Mouse (Mus musculus) right cerebral cortex, adult 2 months (tissue): ENCODE data around the gene Gm28230.

Source experiments
- DNase-seq, 2 experiments: peaks; one replicate each; pipeline ENCODE4 v3.0.0; 2021 to 2022; ENCODE audit warnings: low spot score in 2 of 2

The Gm28230 gene

DNA sequence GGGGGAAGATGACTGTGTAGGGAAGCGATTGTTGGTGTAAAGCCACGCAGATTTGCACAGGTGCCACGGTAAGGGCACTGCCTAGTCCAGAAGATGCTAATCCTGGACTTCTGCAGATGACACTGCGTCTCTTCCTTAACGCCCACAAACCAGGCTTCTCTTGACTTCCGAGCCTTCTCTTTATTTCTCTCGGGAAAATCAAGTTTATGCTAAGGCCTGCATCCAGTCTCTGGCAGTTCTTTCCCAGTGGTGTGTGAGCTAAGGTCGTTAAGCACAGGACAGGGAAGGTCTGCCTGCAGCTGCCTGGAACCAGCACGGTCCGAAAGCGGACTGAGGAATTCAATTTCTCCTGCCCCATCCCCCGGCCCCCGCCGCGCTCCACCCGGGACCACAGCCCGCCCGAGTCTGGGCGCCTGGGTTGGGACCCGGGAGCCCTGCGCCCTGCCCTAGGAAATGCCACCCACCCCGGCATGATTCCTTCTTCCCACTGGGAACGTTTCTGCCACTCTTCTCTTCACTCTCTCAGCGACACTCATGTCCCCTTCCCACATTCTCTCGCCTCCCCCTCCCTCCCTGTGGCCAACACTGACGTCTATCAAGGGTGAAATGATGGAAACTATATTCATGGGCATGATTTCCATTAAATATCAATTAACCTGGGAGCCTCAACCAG, 22.7 kb upstream of the Gm28230 start:
- DNase-seq = no peak

- DNase-seq = no peak
Measured at GRCm38 (mm10) chr2:74704393-74704998, 22.0 kb upstream of the Gm28230 start, which contains the start of gene Hoxd8. Gene Hoxd8, plus strand, starts transcription at chr2:74704615.

DNA sequence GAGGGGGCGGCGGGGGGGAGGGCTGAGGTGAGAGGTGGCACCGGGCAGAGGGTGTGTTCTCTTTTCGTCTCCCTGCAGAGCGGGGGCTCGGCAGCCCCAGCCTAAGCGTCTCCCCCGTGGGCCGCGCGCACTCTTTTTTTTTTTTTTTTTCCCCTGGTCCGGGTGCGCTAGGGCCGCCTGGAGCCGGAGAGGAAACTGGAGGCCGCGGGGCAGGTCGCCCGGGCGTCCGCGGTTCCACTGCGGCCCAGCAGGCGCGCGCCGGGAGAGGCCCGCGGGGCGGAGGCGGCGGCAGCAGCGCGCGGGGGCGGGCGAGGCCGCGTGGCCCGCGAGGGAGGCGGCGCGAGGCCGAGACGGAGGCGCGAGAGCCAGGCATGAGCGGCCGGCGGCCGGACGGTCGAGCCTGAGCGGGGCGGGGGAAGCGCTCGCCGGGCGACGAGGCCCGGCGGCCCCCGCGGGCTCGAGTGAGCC, 21.5 kb upstream of the Gm28230 start:
- DNase-seq = no peak

DNA sequence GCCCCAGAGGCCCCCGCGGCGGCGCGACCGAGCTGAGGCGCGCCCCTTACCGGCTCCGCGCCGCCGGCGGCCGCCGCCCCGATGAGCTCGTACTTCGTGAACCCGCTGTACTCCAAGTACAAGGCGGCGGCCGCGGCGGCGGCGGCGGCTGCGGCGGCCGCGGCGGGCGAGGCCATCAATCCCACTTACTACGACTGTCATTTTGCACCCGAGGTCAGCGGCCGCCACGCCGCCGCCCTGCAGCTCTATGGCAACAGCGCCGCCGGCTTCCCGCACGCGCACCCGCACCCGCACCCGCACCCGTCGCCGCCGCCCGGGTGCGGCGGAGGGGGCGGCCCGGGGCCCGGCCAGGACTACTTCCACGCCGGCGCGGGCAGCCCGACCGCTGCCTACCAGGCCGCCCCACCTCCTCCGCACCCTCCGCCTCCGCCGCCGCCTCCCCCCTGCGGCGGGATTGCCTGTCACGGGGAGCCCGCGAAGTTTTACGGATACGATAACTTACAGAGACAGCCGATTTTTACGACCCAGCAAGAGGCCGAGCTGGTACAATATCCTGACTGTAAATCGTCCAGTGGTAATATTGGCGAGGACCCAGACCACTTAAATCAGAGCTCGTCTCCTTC, 20.9 kb upstream of the Gm28230 start:
- DNase-seq = no peak

DNA sequence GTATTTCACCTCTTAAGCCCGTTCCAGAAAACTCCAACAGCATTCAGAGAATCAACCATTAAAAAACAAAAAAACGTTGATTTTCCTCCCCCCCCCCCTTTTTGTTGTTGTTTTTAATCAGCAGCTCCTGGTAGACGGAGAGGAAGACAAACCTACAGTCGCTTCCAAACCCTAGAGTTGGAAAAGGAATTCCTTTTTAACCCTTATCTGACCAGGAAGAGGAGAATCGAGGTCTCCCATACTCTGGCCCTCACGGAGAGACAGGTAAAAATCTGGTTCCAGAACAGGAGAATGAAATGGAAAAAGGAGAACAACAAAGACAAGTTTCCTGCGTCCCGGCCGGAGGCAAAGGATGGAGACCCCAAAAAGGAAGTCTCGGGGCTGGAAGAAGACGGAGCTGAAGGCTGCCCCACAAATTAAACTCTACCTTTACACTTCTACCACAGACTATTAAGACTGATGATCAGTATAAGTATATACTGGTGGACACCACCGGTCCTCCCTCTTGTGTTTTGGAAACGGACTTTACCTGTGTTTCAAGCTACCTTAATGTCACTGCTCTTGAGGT, 20.1 kb upstream of the Gm28230 start:
- DNase-seq = no peak

DNA sequence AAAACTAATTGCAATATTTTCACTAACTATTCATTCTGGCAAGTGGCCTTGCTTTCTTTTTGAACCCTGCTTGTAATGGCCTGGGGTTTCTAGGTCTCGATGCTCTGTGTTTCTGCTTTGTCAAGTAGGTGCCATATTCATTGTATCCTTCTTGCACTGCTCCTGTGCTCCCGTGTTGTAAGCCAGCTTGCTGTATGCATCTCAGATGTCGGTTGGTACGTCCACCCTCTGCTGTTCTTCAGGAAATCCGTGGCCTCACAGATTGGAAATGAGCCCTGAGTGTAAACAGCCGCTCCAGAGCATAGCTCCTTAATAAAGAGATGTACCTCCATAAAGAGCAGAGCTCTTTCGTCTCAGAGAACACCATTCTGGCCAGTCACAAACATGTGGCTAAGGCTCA, 18.9 kb upstream of the Gm28230 start:
- DNase-seq = no peak

- DNase-seq = no peak
Measured at GRCm38 (mm10) chr2:74708676-74709075, 17.9 kb upstream of the Gm28230 start.

DNA sequence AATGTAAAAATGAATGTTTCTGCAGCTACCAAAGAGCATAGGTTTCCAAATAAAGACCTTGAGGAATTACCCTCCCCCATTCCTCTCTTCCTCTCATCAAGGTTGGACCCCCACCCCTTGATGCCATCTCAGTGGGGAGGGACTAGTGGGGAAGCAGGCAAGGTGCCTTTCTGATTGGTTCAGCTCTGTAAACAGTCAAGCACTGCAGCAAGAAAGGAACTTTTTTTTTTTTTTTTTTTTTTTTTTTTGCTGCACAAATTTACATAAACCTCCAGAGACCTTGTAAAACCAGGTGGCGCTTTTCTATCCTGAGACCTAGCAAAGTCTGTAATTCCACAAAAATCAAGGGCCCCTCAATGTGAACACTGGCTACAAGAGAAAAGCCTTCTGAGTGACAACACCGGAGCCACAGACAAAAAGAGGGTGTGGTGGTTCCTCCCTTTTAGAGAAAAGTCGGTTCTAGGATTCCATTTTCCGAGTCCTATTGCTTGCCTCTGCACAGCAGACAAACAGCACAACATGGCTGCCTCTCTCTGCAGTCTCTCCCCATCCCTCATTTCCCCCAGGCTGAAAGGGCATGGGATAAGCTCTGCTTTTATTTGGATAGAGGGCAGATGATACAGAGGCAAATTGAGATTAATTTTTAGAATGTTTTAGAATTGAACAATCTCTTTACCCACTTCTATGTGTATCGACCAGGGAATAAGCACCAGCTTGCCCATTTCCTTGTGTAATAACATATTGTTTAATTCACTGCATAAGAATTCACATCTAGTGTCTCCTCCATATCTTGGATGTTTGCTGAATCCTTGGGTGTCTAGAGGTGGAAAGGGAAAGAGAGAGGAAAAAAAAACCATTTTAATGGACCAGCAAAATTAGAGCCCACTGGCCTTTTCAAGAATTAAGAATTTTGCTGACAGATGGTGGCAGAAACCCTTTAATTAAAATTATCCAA, 16.8 kb upstream of the Gm28230 start:
- DNase-seq = no peak

DNA sequence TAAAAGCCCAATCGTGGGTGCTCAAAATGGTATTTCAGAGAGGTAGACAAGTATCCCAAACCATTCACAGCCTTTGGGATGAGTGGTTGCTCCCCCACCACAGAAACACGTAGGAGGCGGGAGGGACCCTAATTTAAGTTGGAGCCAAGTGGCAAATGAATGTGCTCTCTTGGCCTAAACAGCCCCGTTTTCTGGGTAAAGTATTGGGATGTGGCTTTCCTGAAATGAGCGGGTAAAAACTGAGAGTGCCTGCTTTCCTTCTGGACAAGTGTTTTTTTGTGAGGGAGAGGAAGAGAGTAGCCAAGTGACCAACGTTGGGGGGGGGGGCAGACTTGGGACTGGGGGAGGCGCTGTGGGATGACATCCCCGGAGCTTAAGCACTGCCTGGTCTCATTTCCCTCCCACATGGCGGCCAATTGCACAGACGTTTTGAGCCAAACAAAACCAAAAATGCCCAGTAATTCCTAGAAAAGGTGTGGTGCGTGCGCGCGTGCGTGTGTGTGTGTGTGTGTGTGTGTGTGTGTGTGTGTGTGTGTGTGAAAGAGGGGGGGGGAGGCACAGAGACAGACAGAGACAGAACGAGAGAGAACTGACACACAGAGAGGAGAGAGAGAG, 15.5 kb upstream of the Gm28230 start:
- DNase-seq = no peak

GRCm38 (mm10) chr2:74711721-74712621, 14.6 kb upstream of the Gm28230 start, which contains the start of the genes Hoxd3 and Hoxd4:
Gene Hoxd3, plus strand, starts transcription at chr2:74711927.
Gene Hoxd4, plus strand, starts transcription at chr2:74711929.
- DNase-seq = no peak

GRCm38 (mm10) chr2:74713239-74714150, 13.0 kb upstream of the Gm28230 start:
- DNase-seq = no peak

DNA sequence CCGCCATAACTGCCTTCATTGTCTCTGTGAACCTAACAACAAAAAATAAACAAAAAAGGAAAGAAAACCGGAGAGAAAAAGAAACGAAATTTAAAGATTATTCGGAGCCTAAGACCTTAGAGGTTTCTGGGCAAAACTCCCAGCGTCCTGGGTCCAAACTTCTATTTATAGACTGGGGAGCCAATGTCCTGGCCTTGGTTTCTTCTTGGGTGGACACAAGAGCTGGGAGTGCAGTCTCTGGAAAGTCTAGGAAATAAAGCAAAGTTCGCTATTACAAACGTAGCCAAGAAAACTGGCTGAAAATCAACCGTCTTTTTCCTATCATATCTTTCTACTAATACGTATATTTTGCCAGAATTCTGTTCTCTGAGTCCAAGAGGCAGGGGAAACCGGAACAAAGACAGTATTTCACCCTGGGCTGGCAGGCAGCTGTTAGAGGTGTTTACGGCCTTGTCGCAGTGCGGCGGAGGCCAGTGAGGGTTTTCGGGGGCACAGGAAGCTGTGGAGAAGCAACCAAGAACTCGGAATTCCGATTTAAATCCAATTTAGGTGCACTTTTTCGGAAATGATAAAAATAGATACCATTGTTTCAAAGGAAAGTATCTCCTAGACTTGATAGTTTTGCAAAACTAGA, 12.3 kb upstream of the Gm28230 start:
- DNase-seq = no peak

DNA sequence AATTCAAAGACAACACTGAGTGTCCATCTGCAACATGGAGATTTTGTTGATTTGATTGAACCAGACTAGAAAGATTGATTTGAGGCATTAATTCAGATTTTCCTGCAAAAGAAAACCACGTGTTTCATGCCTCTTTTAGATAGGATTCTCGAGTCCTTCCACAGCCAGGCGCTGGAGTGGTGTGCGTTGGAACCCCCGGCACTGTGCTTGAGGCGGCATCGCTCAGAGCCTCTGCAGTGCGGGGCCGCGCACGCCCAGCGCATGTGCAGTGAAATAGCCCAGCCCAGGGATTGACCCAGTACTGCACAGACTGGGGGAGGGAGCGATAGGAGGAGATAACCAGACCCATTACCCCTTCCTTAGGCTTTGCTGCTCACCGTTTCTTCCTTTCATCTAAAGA, 11.6 kb upstream of the Gm28230 start:
- DNase-seq = no peak

GRCm38 (mm10) chr2:74715504-74716241, 10.9 kb upstream of the Gm28230 start:
- DNase-seq = peak; percentile 57 to 71

DNA sequence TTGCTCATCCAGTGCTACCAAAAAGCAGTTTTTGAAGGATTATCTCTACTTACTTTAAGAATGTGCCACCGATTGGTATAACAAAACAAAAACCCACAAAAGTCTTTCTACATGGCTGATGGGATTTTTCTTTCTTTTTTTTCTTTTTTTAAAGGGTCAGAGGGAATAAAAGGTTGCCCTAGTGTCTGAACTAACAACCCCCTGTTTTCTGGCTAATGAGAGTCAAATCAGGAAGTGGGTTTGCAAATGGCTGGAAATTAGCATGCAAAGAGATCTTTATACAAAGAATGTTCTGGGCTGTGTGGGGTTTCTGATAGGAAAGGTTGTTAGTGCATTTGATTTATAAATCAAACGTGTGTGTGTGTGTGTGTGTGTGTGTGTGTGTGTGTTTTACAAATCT, 6.1 kb upstream of the Gm28230 start:
- DNase-seq = no peak

DNA sequence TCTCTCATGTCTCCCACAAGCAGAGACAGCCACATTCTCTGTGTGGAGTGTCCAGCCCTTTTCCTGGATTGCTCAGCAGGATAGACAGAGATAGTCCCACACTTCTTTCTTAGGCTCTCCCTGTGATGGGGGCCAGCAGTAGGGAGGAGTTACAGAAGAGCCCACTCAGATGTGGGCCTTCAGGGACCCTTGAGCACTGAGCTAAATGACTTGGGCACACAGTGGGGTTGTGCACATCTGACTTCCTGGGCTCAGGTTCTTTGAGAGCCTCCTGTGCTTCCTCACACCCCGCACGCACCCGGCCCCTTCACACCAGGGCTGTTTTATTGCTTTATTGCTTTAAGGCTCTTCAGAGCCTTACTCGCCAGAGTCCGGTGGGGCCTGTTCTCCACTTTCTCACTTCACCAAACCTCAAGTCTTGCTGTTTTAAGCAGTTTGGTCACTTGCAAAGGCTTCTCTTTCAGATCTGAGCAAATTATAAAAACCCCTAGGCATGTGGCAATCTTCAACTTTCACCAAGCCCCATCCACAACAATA, 5.5 kb upstream of the Gm28230 start:
- no peak for DNase-seq

DNA sequence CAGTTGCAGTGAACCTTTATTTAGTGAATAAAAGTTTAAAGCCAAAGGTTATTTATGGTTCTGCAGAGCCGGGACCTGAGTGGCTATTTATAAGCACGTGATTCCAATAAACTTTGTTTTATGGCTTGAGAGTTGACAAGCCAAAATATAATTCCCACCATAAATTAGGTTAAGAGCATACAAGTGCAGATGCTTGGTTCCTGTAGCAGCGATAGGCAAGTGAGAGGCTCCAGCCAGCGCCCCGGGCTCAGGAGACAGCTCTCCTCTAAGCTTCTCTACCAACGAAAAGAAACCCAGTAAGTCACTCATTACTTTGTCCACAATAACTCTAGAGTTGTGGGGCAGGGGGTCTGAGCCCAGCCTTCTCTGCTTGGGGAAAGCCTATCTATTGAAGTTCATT, 4.6 kb upstream of the Gm28230 start:
- no peak for DNase-seq
